Mouse (Mus musculus) testis, adult 2 months (tissue): ENCODE data around the gene Hcfc1. TPM values are rescaled to one million over a fixed set of nuclear protein-coding genes. Genes with fewer than 3 reads are reported as not detected.

Source experiments
- H3K27ac ChIP-seq: fragments of 200-500 bp; 2 replicates; pipeline ENCODE4 v1.5.1; 2012; ENCODE audit warnings: low read depth, low read length; ENCODE audit not compliant: control insufficient read depth, insufficient read depth
- H3K27me3 ChIP-seq: fragments of 200-500 bp; 2 replicates; pipeline ENCODE4 v1.6.1; 2012; ENCODE audit warnings: mild to moderate bottlenecking, low read length, moderate library complexity; ENCODE audit not compliant: control insufficient read depth, insufficient read depth
- H3K36me3 ChIP-seq: fragments of 200-500 bp; 2 replicates; pipeline ENCODE4 v1.6.1; 2012; ENCODE audit warnings: mild to moderate bottlenecking, low read length; ENCODE audit not compliant: control insufficient read depth, insufficient read depth
- H3K4me1 ChIP-seq: fragments of 200-500 bp; 2 replicates; pipeline ENCODE4 v1.6.1; 2012; ENCODE audit warnings: low read length; ENCODE audit not compliant: control insufficient read depth, insufficient read depth
- H3K4me3 ChIP-seq: fragments of 200-500 bp; 2 replicates; pipeline ENCODE4 v1.5.1; 2012; ENCODE audit warnings: low read depth, mild to moderate bottlenecking, low read length, moderate library complexity, mixed read lengths; ENCODE audit not compliant: control insufficient read depth
- CTCF ChIP-seq: fragments of 200-500 bp; IDR thresholded peaks from 2 replicates; pipeline ENCODE4 v1.5.1; 2012; ENCODE audit warnings: low read depth, mild to moderate bottlenecking, inconsistent platforms, low read length, moderate library complexity; ENCODE audit not compliant: control insufficient read depth, insufficient read depth, insufficient replicate concordance
- POLR2A ChIP-seq: fragments of 200-500 bp; IDR thresholded peaks from 2 replicates; pipeline ENCODE4 v1.6.1; 2012; ENCODE audit warnings: low read depth, mild to moderate bottlenecking, inconsistent platforms, low read length, moderate library complexity; ENCODE audit not compliant: control insufficient read depth
- polyA plus RNA-seq: library from polyadenylated mRNA; depleted of rRNA; stranded (reverse); fragments of >200 nt; gene quantifications from 2 replicates; pipeline ENCODE4 v1.2.3, GENCODE M21; 2012

The Hcfc1 gene
- polyA plus RNA-seq, 1 experiment, result 13.8 TPM

DNA sequence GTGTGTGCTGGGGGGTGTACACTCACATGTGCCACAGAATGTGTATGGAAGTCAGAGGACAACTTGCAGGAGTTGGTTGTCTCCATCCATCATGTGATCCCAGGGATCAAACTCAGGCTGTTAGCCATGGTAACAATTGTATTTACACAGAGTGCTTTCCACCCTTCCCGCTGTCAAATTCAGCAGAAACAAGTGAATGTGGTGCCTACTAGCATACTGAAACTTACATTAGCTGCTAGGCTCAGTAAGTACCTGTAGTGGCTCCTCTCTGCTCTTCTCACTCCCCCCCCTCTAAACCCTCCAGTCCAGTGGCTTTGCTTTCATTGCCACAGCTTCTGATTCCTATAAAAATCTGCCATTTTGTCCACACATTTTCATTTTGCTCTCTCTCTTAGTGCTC lies 11.6 kb upstream of the Hcfc1 start:
- TF ChIP-seq CTCF (no peak), POLR2A (no peak)
- Histone ChIP-seq H3K27me3 (no peaks in the 10 kb centered on the region), H3K4me1 (no peaks in the 10 kb centered on the region), H3K36me3 (no peaks in the 10 kb centered on the region), H3K27ac (no peak overlapping the region), H3K4me3 (no peak overlapping the region)

DNA sequence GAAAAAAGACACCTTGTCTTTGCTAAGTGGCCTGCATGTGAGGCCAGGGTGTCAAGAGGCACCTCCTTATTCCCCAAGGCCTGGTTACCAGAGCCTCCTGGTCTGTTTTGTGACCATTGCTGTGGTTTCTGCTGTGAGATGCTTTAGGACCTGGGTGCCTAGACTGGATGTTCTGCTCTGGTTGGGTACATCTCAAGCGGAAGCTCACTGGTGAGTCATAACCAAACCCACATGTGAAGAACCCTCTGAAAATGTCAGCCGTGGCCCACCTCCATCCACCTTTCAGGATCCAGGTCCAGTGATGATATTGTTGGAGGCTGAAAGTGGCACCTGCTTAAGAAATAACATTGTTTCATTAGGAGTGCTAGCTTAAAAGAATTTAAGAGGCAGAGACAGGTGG lies 10.1 kb upstream of the Hcfc1 start:
- no peak for TF ChIP-seq POLR2A
- TF ChIP-seq CTCF, result no peak
- Histone ChIP-seq H3K27me3 (no peaks in the 10 kb centered on the region), H3K36me3 (no peaks in the 10 kb centered on the region), H3K27ac (no peak overlapping the region), H3K4me1 (no peaks in the 10 kb centered on the region), H3K4me3 (no peak overlapping the region)

DNA sequence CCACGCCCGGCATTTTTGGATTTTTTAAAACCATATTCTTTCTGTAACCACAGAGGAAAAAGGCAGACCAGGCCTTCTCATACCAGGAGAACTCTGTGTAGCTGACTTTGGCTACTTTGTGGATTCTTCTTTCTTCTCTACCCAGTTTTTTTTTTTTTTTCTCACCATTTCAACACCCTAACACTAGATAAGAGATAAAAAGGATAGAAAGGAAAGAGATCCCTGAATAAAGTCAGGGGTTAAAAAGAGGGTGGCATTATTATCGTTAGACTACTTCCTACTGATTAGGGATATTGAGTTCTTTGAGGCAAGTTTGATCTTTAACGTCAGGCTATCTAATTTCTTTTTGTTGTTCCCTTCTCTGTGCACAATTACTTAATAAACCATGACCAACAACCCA lies 6.6 kb upstream of the Hcfc1 start:
- Histone ChIP-seq H3K27me3 (no peaks in the 10 kb centered on the region), H3K36me3 (no peaks in the 10 kb centered on the region), H3K4me1 (no peaks in the 10 kb centered on the region), H3K27ac (no peak overlapping the region), H3K4me3 (no peak overlapping the region)
- TF ChIP-seq CTCF (no peak), POLR2A (no peak)

DNA sequence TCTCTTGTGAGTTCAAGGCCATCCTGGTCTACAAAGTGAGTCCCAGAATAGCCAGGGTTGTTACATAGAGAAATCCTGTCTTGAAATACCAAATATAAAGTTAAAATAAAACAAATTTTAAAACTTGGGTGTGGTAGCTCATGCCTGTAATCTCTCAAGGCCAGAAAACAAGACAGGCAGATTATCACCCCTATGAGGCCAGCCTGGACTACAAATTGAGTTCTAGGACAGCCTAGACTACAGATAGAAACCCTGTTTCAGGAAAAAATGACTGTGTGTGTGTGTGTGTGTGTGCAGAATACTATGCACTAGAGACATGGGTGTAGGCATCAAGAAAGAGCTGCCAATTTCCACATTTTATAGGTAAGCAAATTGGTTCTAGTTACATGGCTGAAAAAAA lies 4.6 kb upstream of the Hcfc1 start:
- Histone ChIP-seq H3K27ac (no peak overlapping the region), H3K4me3 (no peak overlapping the region), H3K4me1 (no peaks in the 10 kb centered on the region), H3K27me3 (no peaks in the 10 kb centered on the region), H3K36me3 (no peaks in the 10 kb centered on the region)
- TF ChIP-seq CTCF (no peak), POLR2A (no peak)

DNA sequence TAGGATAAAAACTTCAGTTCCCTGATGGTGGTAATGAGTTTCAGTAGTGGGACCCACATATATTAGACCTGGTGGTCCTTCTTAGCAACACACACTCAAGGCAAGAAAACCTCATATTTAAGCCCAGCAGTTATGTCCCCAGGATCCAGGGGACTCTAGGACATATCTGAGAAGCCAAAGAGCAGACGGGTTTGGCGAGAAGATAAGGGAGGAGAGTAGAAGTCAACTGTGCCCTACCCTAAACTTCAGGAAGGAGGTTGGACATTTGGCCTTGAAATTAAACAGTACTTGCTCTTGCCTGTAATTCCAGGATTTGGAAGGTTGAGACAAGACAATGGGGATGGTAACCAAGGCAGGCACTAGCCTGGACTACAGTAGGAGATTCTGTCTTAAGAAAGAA lies 3.6 kb upstream of the Hcfc1 start:
- no peaks in the 10 kb centered on the region for H3K36me3 ChIP-seq
- TF ChIP-seq CTCF (no peak), POLR2A (no peak)
- peaks cover 2% of the 10 kb centered on the region; the same call in 1 of the 2 replicates for H3K4me1 ChIP-seq
- no peaks in the 10 kb centered on the region for H3K27me3 ChIP-seq
- no peak overlapping the region for H3K27ac ChIP-seq
- no peak overlapping the region for H3K4me3 ChIP-seq

DNA sequence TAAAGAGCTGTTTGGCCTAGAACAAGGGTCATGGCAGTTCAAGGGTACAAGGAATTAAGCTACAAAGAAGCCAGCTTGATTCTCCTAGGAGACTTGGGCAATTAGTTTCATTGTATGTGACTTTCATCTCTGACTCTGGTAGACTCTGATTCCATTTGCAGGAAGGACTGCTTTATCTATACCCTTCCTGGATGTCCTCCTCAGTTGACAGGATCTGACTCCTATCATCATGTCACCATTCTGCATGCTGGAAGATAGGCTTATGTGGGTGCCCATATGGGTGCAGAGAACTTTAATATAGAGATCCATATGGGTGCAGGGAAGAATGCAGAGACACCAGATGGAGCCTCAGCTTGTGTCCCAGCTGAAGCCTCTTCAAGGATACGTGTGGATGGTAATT lies 3.0 kb upstream of the Hcfc1 start:
- TF ChIP-seq CTCF (no peak), POLR2A (no peak)
- Histone ChIP-seq H3K27me3 (no peaks in the 10 kb centered on the region), H3K27ac (no peak overlapping the region), H3K4me3 (no peak overlapping the region), H3K36me3 (no peaks in the 10 kb centered on the region), H3K4me1 (peaks cover 8% of the 10 kb centered on the region)

DNA sequence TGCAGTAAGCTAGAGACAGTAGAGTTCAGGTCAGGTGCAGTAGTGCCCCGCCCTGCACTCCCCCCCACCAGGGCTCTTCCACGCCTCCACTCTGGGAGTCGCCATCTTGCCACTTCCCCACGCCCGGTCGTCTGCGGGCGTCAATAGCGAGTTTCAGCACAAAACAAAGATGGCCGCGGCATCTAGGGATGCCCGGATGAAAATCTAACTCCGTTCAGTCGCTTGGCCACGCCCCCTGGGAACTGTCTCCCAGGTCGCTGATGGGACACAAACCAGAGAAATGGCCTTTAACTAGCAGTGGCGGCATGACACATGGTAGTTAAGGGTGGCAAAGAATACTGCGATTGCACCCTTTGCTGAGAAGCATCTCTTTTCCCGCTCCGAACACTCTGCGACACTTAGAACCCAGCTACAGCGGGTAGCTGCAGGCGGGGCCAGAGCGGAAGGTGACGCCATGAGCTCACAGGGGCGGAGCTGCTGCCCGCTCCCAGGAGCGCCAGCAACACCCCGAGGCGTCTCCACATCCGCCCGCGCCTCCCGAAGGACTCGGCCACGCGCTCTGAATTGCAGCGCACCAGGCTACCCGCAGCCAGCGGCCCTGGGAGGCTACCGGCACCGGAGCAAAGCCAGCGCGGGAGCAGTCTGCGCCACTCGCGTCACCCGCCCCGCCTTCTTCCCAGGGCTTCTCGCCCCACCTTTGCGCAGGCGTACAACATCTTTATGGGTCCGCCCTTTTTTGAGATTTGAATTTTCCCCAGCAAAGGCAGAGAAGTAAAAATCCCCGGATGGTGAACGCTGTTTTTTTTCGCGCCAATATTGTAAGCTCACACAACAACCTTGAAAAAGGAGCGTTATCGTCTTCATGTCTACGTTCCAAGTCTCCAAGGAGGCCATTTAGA lies 1.3 kb upstream of the Hcfc1 start:
- TF ChIP-seq CTCF, result no peak
- TF ChIP-seq POLR2A, result peak; percentile 28; the same call in 1 of the 2 replicates
- Histone ChIP-seq H3K27me3 (no peaks in the 10 kb centered on the region), H3K27ac (peak overlapping the region; percentile 99), H3K4me1 (peaks cover 12% of the 10 kb centered on the region), H3K36me3 (no peaks in the 10 kb centered on the region), H3K4me3 (peak overlapping the region; percentile 97)

DNA sequence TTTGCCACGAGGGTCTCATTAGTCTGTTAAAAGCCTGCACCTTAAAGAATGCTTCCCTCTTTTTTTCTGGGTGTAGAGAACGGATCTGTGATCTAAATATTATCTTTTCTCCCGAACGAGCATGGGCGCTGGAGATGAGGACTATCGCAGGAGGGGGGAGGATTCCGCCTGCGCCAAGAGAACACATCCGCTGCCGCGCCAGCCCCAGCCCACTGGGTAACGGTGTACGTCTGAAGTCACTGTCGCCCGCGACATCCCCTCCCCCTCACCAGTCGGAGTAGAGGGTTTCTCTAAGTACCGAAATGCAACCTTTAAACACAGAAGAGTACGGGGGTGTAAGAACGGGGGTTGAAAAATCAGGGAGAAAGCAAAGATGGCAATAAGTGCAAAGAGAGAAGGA lies 850 bp downstream of the Hcfc1 start:
- peaks cover 12% of the 10 kb centered on the region for H3K4me1 ChIP-seq
- no peaks in the 10 kb centered on the region for H3K36me3 ChIP-seq
- no peaks in the 10 kb centered on the region for H3K27me3 ChIP-seq
- H3K27ac ChIP-seq, result peak overlapping the region; percentile 99
- TF ChIP-seq POLR2A (no peak), CTCF (no peak)
- H3K4me3 ChIP-seq, result peak overlapping the region; percentile 97
